Mouse (Mus musculus): ENCODE data around the gene Oxct2b.
"Not testable (repeated sequence)": the region's sequence is repeated elsewhere in the genome, so short reads cannot be mapped to it uniquely, and the experiment has no call there.

Oxct2b gene

GRCm38 (mm10) chr4:123112216-123112764 lies 3.8 kb upstream of the Oxct2b start:
- DNase-seq (ENCODE audit: low spot score), result no peak

- not testable (repeated sequence) for DNase-seq (ENCODE audit: low spot score)
Measured at GRCm38 (mm10) chr4:123114651-123115050, 1.4 kb upstream of the Oxct2b start.

GRCm38 (mm10) chr4:123116640-123117039 lies 574 bp downstream of the Oxct2b start:
- DNase-seq (ENCODE audit: low spot score), result not testable (repeated sequence)

- DNase-seq (ENCODE audit: low spot score), result no peak
Measured at GRCm38 (mm10) chr4:123121286-123121685, 5.2 kb downstream of the Oxct2b start.

GRCm38 (mm10) chr4:123126626-123127025 lies 10.6 kb downstream of the Oxct2b start:
- no peak for DNase-seq (ENCODE audit: low spot score)

GRCm38 (mm10) chr4:123127051-123127450 lies 11.0 kb downstream of the Oxct2b start:
- DNase-seq (ENCODE audit: low spot score), result no peak

GRCm38 (mm10) chr4:123137551-123137950 lies 21.5 kb downstream of the Oxct2b start:
- DNase-seq (ENCODE audit: low spot score), result no peak

- DNase-seq (ENCODE audit: low spot score), result peak; percentile 72
Measured at GRCm38 (mm10) chr4:123139513-123140154, 23.6 kb downstream of the Oxct2b start, which contains the start of gene Ppie. Gene Ppie, minus strand, starts transcription at chr4:123139951.

GRCm38 (mm10) chr4:123147446-123148150 lies 31.5 kb downstream of the Oxct2b start:
- DNase-seq (ENCODE audit: low spot score), result peak; percentile 1

- no peak for DNase-seq (ENCODE audit: low spot score)
Measured at GRCm38 (mm10) chr4:123152003-123152402, 35.9 kb downstream of the Oxct2b start.

GRCm38 (mm10) chr4:123152976-123153375 lies 36.9 kb downstream of the Oxct2b start:
- DNase-seq (ENCODE audit: low spot score), result no peak

GRCm38 (mm10) chr4:123155004-123155403 lies 38.9 kb downstream of the Oxct2b start:
- peak; percentile 4 for DNase-seq (ENCODE audit: low spot score)

GRCm38 (mm10) chr4:123155427-123155826 lies 39.4 kb downstream of the Oxct2b start:
- DNase-seq (ENCODE audit: low spot score), result no peak

- DNase-seq (ENCODE audit: low spot score), result no peak
Measured at GRCm38 (mm10) chr4:123155840-123156239, 39.8 kb downstream of the Oxct2b start.

- DNase-seq (ENCODE audit: low spot score), result no peak
Measured at GRCm38 (mm10) chr4:123160571-123160970, 44.5 kb downstream of the Oxct2b start.

GRCm38 (mm10) chr4:123161251-123161650 lies 45.2 kb downstream of the Oxct2b start:
- DNase-seq (ENCODE audit: low spot score), result not testable (repeated sequence)

- no peak for DNase-seq (ENCODE audit: low spot score)
Measured at GRCm38 (mm10) chr4:123162305-123162917, 46.3 kb downstream of the Oxct2b start.

- DNase-seq (ENCODE audit: low spot score), result no peak
Measured at GRCm38 (mm10) chr4:123164157-123164556, 48.1 kb downstream of the Oxct2b start.

All from T-cell, adult 2 months (primary cell).